Mouse (Mus musculus) CH12.LX (cell line): ENCODE measurements at regions not wholly inside any gene's neighbourhood (a gene's known extent, or its start where the extent isn't known, plus 50 kb on each side); places are given as distances from the start of the nearest gene placed in this dataset.
A peak's percentile ranks its signal among the peaks of the same experiment; 100 is the strongest.

ENCODE experiments used
- BHLHE40 ChIP-seq: IDR thresholded peaks from 2 replicates; pipeline ENCODE4 v1.6.1; 2011; ENCODE audit warnings: mild to moderate bottlenecking, low read depth, low read length, improper control_type of control experiment
- CTCF ChIP-seq, 2 experiments: IDR thresholded peaks in 1 of 2; conservative IDR thresholded peaks in 1 of 2; 2 replicates each; pipeline ENCODE4 v1.5.1; 2011 to 2012; ENCODE audit warnings: low read depth in 2 of 2, low read length in 2 of 2, improper control_type of control experiment in 1 of 2, inconsistent platforms in 1 of 2, mild to moderate bottlenecking in 1 of 2, moderate library complexity in 1 of 2
- GABPA ChIP-seq: IDR thresholded peaks from 2 replicates; pipeline ENCODE4 v1.6.1; 2012; ENCODE audit warnings: low read depth, low read length, improper control_type of control experiment, inconsistent platforms; ENCODE audit not compliant: insufficient replicate concordance
- MAX ChIP-seq: IDR thresholded peaks from 2 replicates; pipeline ENCODE4 v1.6.1; 2011; ENCODE audit warnings: low read length, improper control_type of control experiment
- MEF2A ChIP-seq: IDR thresholded peaks from 2 replicates; pipeline ENCODE4 v1.6.1; 2014; ENCODE audit warnings: low read depth, mild to moderate bottlenecking, inconsistent platforms, low read length, improper control_type of control experiment, borderline replicate concordance
- NRF1 ChIP-seq: IDR thresholded peaks from 2 replicates; pipeline ENCODE4 v1.6.1; 2014; ENCODE audit warnings: low read depth, mild to moderate bottlenecking, inconsistent platforms, low read length, improper control_type of control experiment, moderate library complexity
- POLR2A ChIP-seq: IDR thresholded peaks from 2 replicates; pipeline ENCODE4 v1.6.1; 2011; ENCODE audit warnings: low read depth, mild to moderate bottlenecking, improper control_type of control experiment, low read length
- POLR2AphosphoS2 ChIP-seq: IDR thresholded peaks from 2 replicates; pipeline ENCODE4 v1.6.1; 2011; ENCODE audit warnings: low read depth, low read length, improper control_type of control experiment
- ZMIZ1 ChIP-seq: IDR thresholded peaks from 2 replicates; pipeline ENCODE4 v1.6.1; 2012; ENCODE audit warnings: low read depth, mild to moderate bottlenecking, inconsistent platforms, low read length, improper control_type of control experiment

DNA sequence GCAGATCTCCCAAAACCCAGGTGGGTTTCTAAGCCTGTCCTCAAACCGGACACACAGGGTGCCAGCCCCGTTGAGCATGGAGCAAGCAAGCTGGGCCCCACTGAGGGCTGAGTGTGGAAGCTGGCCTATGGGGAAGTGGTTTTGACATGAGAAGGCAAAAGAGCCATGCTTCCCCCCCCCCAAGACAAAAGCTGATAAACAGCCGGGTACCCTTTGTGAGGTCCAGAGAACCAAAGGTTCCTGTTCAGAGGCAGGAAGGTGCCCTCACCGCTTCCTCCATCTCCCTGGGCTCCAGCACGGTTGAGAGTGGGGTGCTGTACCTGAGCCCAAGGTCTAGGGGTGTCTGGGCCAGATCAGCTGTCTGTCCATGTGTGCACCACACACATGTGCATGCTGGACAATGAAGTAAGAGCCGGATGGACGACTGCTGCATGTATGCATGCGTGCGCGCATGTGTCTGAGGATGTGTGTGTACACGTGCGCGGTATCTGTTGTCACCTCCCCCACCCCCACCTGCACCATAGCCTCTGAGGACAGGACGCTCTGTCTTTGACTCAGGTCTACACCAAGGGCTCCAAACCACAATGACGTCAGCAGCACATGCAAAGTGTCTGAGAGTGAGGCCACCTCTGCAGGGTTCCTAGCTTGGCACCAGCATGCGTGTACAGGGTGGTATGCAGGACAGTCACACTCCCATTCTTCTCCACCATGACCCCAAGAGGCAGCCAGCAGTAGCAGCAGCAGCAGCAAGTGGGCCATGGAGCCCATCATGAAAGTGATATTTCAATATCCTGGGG is 68.3 kb downstream of the Zfp36l2 start:
- TF ChIP-seq CTCF (conservative IDR thresholded peaks at IDR 0.05 in 1 of 2, IDR thresholded peaks at IDR 0.05 in 1 of 2; ENCODE audit: low read depth in 2 of 2, low read length in 2 of 2), result peak in 1 of 2 experiments; percentile 11; a peak in 1 of 4 replicates
- TF ChIP-seq BHLHE40, result peak; percentile 100
- TF ChIP-seq POLR2AphosphoS2, result no peak
- TF ChIP-seq NRF1, result peak; percentile 71
- peak; percentile 35; the same call in 1 of the 2 replicates for TF ChIP-seq POLR2A
- no peak for TF ChIP-seq GABPA
- TF ChIP-seq MEF2A, result peak; percentile 73
- peak; percentile 96 for TF ChIP-seq MAX
- TF ChIP-seq ZMIZ1, result no peak
